Mouse (Mus musculus) myocyte (in vitro differentiated cells): Measurements from ENCODE around the gene Fam184b. TPM values are rescaled to one million over a fixed set of nuclear protein-coding genes. Genes with fewer than 3 reads are reported as not detected.
"Not testable (repeated sequence)": the region's sequence is repeated elsewhere in the genome, so short reads cannot be mapped to it uniquely, and the experiment has no call there.

Source experiments
- H3K27me3 ChIP-seq: one replicate; pipeline ENCODE4 v1.6.1; 2011; ENCODE audit not compliant: control insufficient read depth, insufficient read depth, insufficient read length
- H3K36me3 ChIP-seq: one replicate; pipeline ENCODE4 v1.6.1; 2011; ENCODE audit not compliant: control insufficient read depth, insufficient read depth
- H3K4me2 ChIP-seq: one replicate; pipeline ENCODE4 v1.6.1; 2011; ENCODE audit warnings: low read depth, control low read depth
- H3K4me3 ChIP-seq: one replicate; pipeline ENCODE4 v1.5.1; 2011; ENCODE audit warnings: mild to moderate bottlenecking, control low read depth, moderate library complexity
- H3K79me2 ChIP-seq: one replicate; pipeline ENCODE4 v1.6.1; 2011; ENCODE audit not compliant: control insufficient read depth, insufficient read depth
- H3ac ChIP-seq: one replicate; pipeline ENCODE4 v1.6.1; 2011; ENCODE audit not compliant: control insufficient read depth, insufficient read length
- CEBPB ChIP-seq: IDR thresholded peaks from 2 replicates; pipeline ENCODE4 v1.6.1; 2011; ENCODE audit warnings: mild to moderate bottlenecking, moderate library complexity; ENCODE audit not compliant: poor library complexity, insufficient read depth, severe bottlenecking
- E2F4 ChIP-seq: IDR thresholded peaks from one replicate; pipeline ENCODE4 v1.6.1; 2011; ENCODE audit warnings: mild to moderate bottlenecking, control low read depth, moderate library complexity; ENCODE audit not compliant: insufficient read depth
- MAX ChIP-seq: IDR thresholded peaks from one replicate; pipeline ENCODE4 v1.6.1; 2011; ENCODE audit warnings: low read depth, mild to moderate bottlenecking, control low read depth
- MYOD1 ChIP-seq, 3 experiments: IDR thresholded peaks; one replicate each; pipeline ENCODE4 v1.6.1; 2011; ENCODE audit warnings: control low read depth in 2 of 3, low read depth in 2 of 3, mild to moderate bottlenecking in 2 of 3, moderate library complexity in 1 of 3; ENCODE audit not compliant: insufficient read length in 2 of 3, control insufficient read depth in 1 of 3
- MYOG ChIP-seq, 3 experiments: IDR thresholded peaks; one replicate each; pipeline ENCODE4 v1.6.1; 2011; ENCODE audit warnings: control low read depth in 2 of 3, low read depth in 2 of 3, mild to moderate bottlenecking in 2 of 3; ENCODE audit not compliant: insufficient read length in 2 of 3, control insufficient read depth in 1 of 3, insufficient read depth in 1 of 3
- POLR2A ChIP-seq: IDR thresholded peaks from one replicate; pipeline ENCODE4 v1.6.1; 2011; ENCODE audit warnings: low read depth, mild to moderate bottlenecking, control low read depth, moderate library complexity; ENCODE audit not compliant: insufficient read length
- POLR2AphosphoS2 ChIP-seq: IDR thresholded peaks from one replicate; pipeline ENCODE4 v1.6.1; 2011; ENCODE audit warnings: low read depth, control low read depth; ENCODE audit not compliant: insufficient read length
- REST ChIP-seq: IDR thresholded peaks from one replicate; pipeline ENCODE4 v1.6.1; 2011; ENCODE audit warnings: mild to moderate bottlenecking, control low read depth, moderate library complexity; ENCODE audit not compliant: insufficient read depth, insufficient read length
- SRF ChIP-seq: IDR thresholded peaks from one replicate; pipeline ENCODE4 v1.6.1; 2011; ENCODE audit warnings: low read depth; ENCODE audit not compliant: control insufficient read depth, insufficient read length
- TCF12 ChIP-seq: IDR thresholded peaks from one replicate; pipeline ENCODE4 v1.6.1; 2011; ENCODE audit warnings: mild to moderate bottlenecking, control low read depth; ENCODE audit not compliant: poor library complexity, insufficient read depth, severe bottlenecking
- TCF3 ChIP-seq: IDR thresholded peaks from one replicate; pipeline ENCODE4 v1.6.1; 2011; ENCODE audit warnings: low read depth, control low read depth; ENCODE audit not compliant: insufficient read length
- USF1 ChIP-seq: IDR thresholded peaks from one replicate; pipeline ENCODE4 v1.6.1; 2011; ENCODE audit warnings: low read depth, mild to moderate bottlenecking, control low read depth, moderate library complexity
- polyA plus RNA-seq: library from polyadenylated mRNA; unstranded; fragments of >200 nt; fragmentation: generic; extraction: Trizol; gene quantifications from one replicate; pipeline ENCODE4 v1.2.1, GENCODE M21; 2012; ENCODE audit warnings: missing spikeins

The Fam184b gene
- polyA plus RNA-seq, 1 experiment, result 0.01 TPM

- Histone ChIP-seq H3K79me2 (peaks cover 14% of the 10 kb centered on the region), H3K4me3 (peak overlapping the region; percentile 78), H3K36me3 (no peaks in the 10 kb centered on the region), H3ac (peak overlapping the region; percentile 77), H3K4me2 (peak overlapping the region; percentile 54), H3K27me3 (no peaks in the 10 kb centered on the region)
- no peak for TF ChIP-seq POLR2AphosphoS2
- no peak for TF ChIP-seq MYOG (IDR thresholded peaks at IDR 0.05; ENCODE audit: control insufficient read depth in 1 of 3, insufficient read depth in 1 of 3, insufficient read length in 2 of 3, low read depth in 2 of 3)
- TF ChIP-seq CEBPB, result no peak
- no peak for TF ChIP-seq REST
- TF ChIP-seq TCF12, result no peak
These were observed 30.9 kb upstream of the Fam184b start for GRCm38 (mm10) chr5:45670280-45670670.

GRCm38 (mm10) chr5:45669598-45670279 is 30.3 kb upstream of the Fam184b start, which contains the start of gene Ncapg:
TSS of gene Ncapg (plus strand) at chr5:45669919.
- H3K36me3 ChIP-seq, result no peaks in the 10 kb centered on the region
- H3ac ChIP-seq, result peak within 1 kb of the TSS; percentile 77
- H3K4me3 ChIP-seq, result peak within 1 kb of the TSS; percentile 78
- TF ChIP-seq MAX, result no peak
- no peak for TF ChIP-seq USF1
- TF ChIP-seq TCF3, result no peak
- TF ChIP-seq POLR2AphosphoS2, result peak; percentile 82
- no peak for TF ChIP-seq MYOG (IDR thresholded peaks at IDR 0.05; ENCODE audit: control insufficient read depth in 1 of 3, insufficient read depth in 1 of 3, insufficient read length in 2 of 3, low read depth in 2 of 3)
- peak; percentile 68 for TF ChIP-seq POLR2A
- TF ChIP-seq E2F4, result peak; percentile 90
- no peak for TF ChIP-seq SRF
- no peaks in the 10 kb centered on the region for H3K27me3 ChIP-seq
- H3K79me2 ChIP-seq, result peaks cover 14% of the 10 kb centered on the region
- peak within 1 kb of the TSS; percentile 97 for H3K4me2 ChIP-seq

GRCm38 (mm10) chr5:45669234-45669597 is 29.8 kb upstream of the Fam184b start:
- H3K4me3 ChIP-seq, result peak overlapping the region; percentile 78
- TF ChIP-seq POLR2AphosphoS2 (no peak), MAX (no peak), E2F4 (no peak), USF1 (no peak), MYOD1 (IDR thresholded peaks at IDR 0.05; ENCODE audit: control insufficient read depth in 1 of 3, insufficient read length in 2 of 3, low read depth in 2 of 3) (no peak), POLR2A (no peak), TCF12 (no peak), REST (no peak), SRF (no peak), CEBPB (no peak), MYOG (IDR thresholded peaks at IDR 0.05; ENCODE audit: control insufficient read depth in 1 of 3, insufficient read depth in 1 of 3, insufficient read length in 2 of 3, low read depth in 2 of 3) (no peak), TCF3 (no peak)
- no peaks in the 10 kb centered on the region for H3K27me3 ChIP-seq

GRCm38 (mm10) chr5:45668831-45669230 is 29.4 kb upstream of the Fam184b start:
- Histone ChIP-seq H3K4me2 (peak overlapping the region; percentile 97), H3K79me2 (peaks cover 14% of the 10 kb centered on the region), H3K36me3 (no peaks in the 10 kb centered on the region), H3K4me3 (peak overlapping the region; percentile 78), H3K27me3 (no peaks in the 10 kb centered on the region), H3ac (peak overlapping the region; percentile 77)
- no peak for TF ChIP-seq TCF12
- no peak for TF ChIP-seq E2F4
- TF ChIP-seq POLR2A, result no peak
- no peak for TF ChIP-seq POLR2AphosphoS2
- no peak for TF ChIP-seq USF1
- no peak for TF ChIP-seq TCF3
- TF ChIP-seq MYOG (IDR thresholded peaks at IDR 0.05; ENCODE audit: control insufficient read depth in 1 of 3, insufficient read depth in 1 of 3, insufficient read length in 2 of 3, low read depth in 2 of 3), result no peak
- TF ChIP-seq MYOD1 (IDR thresholded peaks at IDR 0.05; ENCODE audit: control insufficient read depth in 1 of 3, insufficient read length in 2 of 3, low read depth in 2 of 3), result no peak
- TF ChIP-seq SRF, result no peak
- TF ChIP-seq MAX, result no peak

More at GRCm38 (mm10) chr5:45669234-45669597, 29.8 kb upstream of the Fam184b start:
- Histone ChIP-seq H3K36me3 (no peaks in the 10 kb centered on the region), H3K79me2 (peaks cover 14% of the 10 kb centered on the region), H3ac (peak overlapping the region; percentile 77), H3K4me2 (peak overlapping the region; percentile 97)

GRCm38 (mm10) chr5:45668324-45668723 is 28.9 kb upstream of the Fam184b start:
- Histone ChIP-seq H3ac (no peak overlapping the region), H3K79me2 (peaks cover 14% of the 10 kb centered on the region), H3K4me2 (peak overlapping the region; percentile 97), H3K36me3 (no peaks in the 10 kb centered on the region), H3K4me3 (peak overlapping the region; percentile 78), H3K27me3 (no peaks in the 10 kb centered on the region)
- no peak for TF ChIP-seq POLR2A
- no peak for TF ChIP-seq POLR2AphosphoS2
- no peak for TF ChIP-seq SRF
- no peak for TF ChIP-seq TCF3
- no peak for TF ChIP-seq TCF12
- no peak for TF ChIP-seq CEBPB
- TF ChIP-seq E2F4, result no peak

GRCm38 (mm10) chr5:45658406-45658805 is 19.0 kb upstream of the Fam184b start:
- not testable (repeated sequence) for H3K27me3 ChIP-seq, H3ac ChIP-seq, H3K36me3 ChIP-seq, H3K4me3 ChIP-seq, H3K4me2 ChIP-seq, H3K79me2 ChIP-seq
